Mouse (Mus musculus): ENCODE measurements around the gene Eml1. TPM values are rescaled to one million over a fixed set of nuclear protein-coding genes. Genes with fewer than 3 reads are reported as not detected.
A peak's percentile ranks its signal among the peaks of the same experiment; 100 is the strongest.

The Eml1 gene
- polyA plus RNA-seq (2014; fragmentation: Nextera tagmentation; extraction: Ambion mirVana) = 48.9 and 82.8 TPM in 2 replicates

DNA sequence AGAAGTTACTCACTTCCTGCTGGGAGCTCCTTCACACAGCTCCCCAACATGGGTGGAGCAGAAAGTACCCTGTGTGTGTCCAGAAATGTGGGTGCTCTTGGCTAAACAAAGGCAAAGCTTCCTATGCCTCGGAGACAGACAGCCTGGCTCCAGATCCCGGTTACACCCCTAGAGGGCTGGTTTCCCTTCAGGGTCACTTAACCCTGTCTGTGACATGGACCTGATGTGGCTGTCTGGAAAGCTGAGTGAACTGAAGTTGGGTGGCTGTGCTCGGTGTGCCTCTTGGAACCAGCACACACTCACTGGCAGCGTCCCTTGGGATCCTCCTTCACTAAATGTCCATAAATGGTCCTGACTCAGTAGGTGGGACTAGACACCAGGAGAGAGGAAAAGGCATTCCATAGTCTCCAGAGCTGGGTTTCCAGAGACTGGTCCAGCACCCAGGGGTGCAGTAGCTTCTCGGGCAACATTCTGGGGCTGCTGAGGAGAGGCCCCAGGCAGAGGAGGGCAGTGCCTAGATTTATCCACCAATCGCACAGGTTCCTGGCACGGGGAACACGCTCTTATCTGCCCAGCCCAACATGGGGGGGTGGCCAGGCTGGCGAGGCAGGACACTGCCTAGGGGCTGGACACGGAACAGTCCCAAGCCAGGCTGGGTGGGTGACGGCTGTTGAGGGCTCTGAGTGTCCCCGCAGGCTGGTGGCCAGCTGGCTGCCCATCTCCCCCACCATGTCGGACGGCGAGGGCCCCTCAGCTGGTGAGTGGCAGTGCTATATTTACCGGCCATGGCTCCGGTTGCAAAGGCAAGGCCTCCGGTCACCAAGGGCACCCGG lies at the start of gene Eml1:
Gene Eml1, plus strand, starts transcription at position 362 of the 833 bp plus-strand sequence.
- no peak within 1 kb of the TSS for H3K9ac ChIP-seq (replicated peaks; ENCODE audit: low read depth, low read length)
- no peak within 1 kb of the TSS for H3K27ac ChIP-seq (ENCODE audit: low read depth, low read length)
- no peak within 1 kb of the TSS for H3K4me2 ChIP-seq (ENCODE audit: low read depth, low read length)
- no peak for ATAC-seq (ENCODE audit: low read depth)
- no peaks in the 10 kb centered on the region for H3K36me3 ChIP-seq (ENCODE audit: control insufficient read depth, insufficient read depth, low read length)
- H3K4me1 ChIP-seq (ENCODE audit: control insufficient read depth, insufficient read depth, low read length) = no peaks in the 10 kb centered on the region
- no peak within 1 kb of the TSS for H3K4me3 ChIP-seq (ENCODE audit: low read depth, low read length)
- no peaks in the 10 kb centered on the region for H3K9me3 ChIP-seq (ENCODE audit: control insufficient read depth, low read length)
- H3K27me3 ChIP-seq (ENCODE audit: control insufficient read depth, insufficient read depth, low read length) = no peaks in the 10 kb centered on the region
- WGBS = 76% methylated on average over 19 of the region's 19 CpGs

DNA sequence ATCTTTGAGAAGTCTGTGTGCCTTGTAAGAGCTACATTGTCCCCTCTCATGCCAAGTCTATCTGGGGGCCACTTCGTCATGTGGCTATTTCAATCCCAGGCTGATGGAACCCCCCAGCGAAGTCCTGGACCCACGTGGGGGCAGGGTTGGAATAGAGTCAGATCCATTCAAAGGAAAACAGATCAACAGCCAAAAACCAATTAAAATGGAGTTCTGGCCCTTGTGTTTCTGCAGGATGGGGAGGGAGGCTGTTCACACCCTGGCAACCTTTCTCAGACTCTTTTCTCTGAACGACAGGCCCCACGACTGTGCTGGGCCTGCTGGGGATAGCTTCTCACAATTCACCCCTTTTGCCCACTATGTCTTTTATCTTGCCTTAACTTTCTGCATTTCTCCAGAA lies 44.4 kb upstream of the Eml1 start:
- 50% methylated on average over 5 of the region's 5 CpGs for WGBS

DNA sequence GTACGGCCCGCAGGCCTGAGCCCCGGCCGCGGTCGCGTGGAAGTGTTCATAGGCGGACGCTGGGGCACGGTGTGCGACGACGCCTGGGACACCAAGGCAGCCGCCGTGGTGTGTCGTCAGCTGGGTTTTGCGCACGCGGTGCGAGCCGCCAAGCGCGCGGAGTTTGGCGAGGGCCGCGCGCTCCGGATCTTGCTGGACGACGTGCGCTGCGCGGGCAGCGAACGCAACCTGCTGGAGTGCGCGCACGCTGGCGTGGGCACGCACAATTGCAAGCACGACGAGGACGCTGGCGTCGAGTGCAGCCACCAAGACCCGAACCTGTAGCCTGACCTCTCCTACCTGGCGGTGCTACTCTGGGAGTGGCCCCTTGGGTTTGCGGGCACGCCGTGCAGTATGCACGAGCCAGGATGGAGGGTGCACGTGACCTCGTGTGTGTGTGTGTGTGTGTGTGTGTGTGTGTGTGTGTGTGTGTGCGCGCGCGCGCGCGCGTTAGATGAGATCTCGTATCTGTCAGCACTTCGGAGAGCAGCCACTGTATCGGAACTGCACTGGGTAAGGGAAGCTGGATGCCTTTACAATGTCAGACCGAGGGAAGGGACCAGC lies 42.8 kb upstream of the Eml1 start:
- Histone ChIP-seq H3K36me3 (ENCODE audit: control insufficient read depth, insufficient read depth, low read length) (no peaks in the 10 kb centered on the region), H3K9me3 (ENCODE audit: control insufficient read depth, low read length) (no peaks in the 10 kb centered on the region), H3K4me2 (ENCODE audit: low read depth, low read length) (peak overlapping the region; percentile 61), H3K9ac (replicated peaks; ENCODE audit: low read depth, low read length) (peak overlapping the region; percentile 48), H3K4me1 (ENCODE audit: control insufficient read depth, insufficient read depth, low read length) (peaks cover 2% of the 10 kb centered on the region; the same call in 1 of the 2 replicates), H3K27ac (ENCODE audit: low read depth, low read length) (no peak overlapping the region), H3K27me3 (ENCODE audit: control insufficient read depth, insufficient read depth, low read length) (no peaks in the 10 kb centered on the region), H3K4me3 (ENCODE audit: low read depth, low read length) (peak overlapping the region; percentile 35)
- peak; percentile 70 for ATAC-seq (ENCODE audit: low read depth)
- WGBS = 1% methylated on average over 66 of the region's 66 CpGs

More for the DNA sequence above, 44.4 kb upstream of the Eml1 start:
- no peak overlapping the region for H3K4me3 ChIP-seq (ENCODE audit: low read depth, low read length)
- no peak overlapping the region for H3K9ac ChIP-seq (replicated peaks; ENCODE audit: low read depth, low read length)
- H3K36me3 ChIP-seq (ENCODE audit: control insufficient read depth, insufficient read depth, low read length) = no peaks in the 10 kb centered on the region
- H3K27me3 ChIP-seq (ENCODE audit: control insufficient read depth, insufficient read depth, low read length) = no peaks in the 10 kb centered on the region
- H3K27ac ChIP-seq (ENCODE audit: low read depth, low read length) = no peak overlapping the region
- 0 out of 2 replicates have a peak, but pooled peaks cover 2% of the 10 kb centered on the region for H3K4me1 ChIP-seq (ENCODE audit: control insufficient read depth, insufficient read depth, low read length)
- ATAC-seq (ENCODE audit: low read depth) = no peak
- H3K4me2 ChIP-seq (ENCODE audit: low read depth, low read length) = no peak overlapping the region
- H3K9me3 ChIP-seq (ENCODE audit: control insufficient read depth, low read length) = no peaks in the 10 kb centered on the region

DNA sequence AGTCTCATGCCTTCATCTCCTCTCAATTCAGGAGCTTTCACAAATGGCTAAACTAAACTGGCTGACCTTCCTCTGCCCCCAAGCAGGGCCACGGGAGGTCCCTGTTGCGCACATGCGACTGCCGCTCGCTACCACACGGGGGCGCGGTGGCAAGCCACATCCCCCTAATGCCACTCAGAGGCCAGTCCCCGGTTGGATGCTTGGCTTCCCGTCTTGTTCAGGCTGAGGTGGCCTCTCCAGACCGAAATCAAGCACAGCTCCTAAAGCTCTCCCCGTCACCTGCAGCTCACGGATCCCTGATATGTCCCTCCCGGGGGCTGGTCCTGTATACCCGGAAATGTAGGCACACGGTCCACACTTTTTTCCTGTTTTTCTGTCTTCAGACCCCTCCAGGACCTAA lies 37.7 kb upstream of the Eml1 start:
- under 1% methylated on average over 16 of the region's 16 CpGs for WGBS
- ATAC-seq (ENCODE audit: low read depth) = peak; percentile 35; the same call in 1 of the 2 replicates
- peaks cover 9% of the 10 kb centered on the region; the same call in 1 of the 2 replicates for H3K4me1 ChIP-seq (ENCODE audit: control insufficient read depth, insufficient read depth, low read length)

DNA sequence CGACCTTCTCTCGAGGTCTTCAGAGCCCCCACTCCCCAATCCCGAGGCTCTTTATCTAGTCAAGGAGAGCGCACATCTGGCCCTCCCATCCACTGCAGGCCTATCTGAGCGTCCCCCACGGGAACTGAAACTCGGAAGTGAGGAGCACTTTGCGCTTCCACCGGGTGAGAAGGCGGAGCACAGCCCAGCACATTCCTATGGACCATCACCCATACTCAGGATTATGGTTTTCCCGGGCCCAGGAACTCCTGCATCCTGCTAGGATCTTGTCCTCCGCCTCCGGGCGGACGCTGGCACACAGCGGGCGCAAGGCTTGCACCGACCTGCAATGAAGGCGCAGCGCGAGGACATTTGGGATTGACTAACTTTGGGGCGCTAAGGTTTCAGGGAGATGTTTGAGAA lies 37.3 kb upstream of the Eml1 start:
- Histone ChIP-seq H3K36me3 (ENCODE audit: control insufficient read depth, insufficient read depth, low read length) (no peaks in the 10 kb centered on the region), H3K4me1 (ENCODE audit: control insufficient read depth, insufficient read depth, low read length) (peaks cover 9% of the 10 kb centered on the region; the same call in 1 of the 2 replicates), H3K27me3 (ENCODE audit: control insufficient read depth, insufficient read depth, low read length) (no peaks in the 10 kb centered on the region), H3K4me3 (ENCODE audit: low read depth, low read length) (peak overlapping the region; percentile 55), H3K4me2 (ENCODE audit: low read depth, low read length) (peak overlapping the region; percentile 89), H3K27ac (ENCODE audit: low read depth, low read length) (no peak overlapping the region), H3K9me3 (ENCODE audit: control insufficient read depth, low read length) (no peaks in the 10 kb centered on the region), H3K9ac (replicated peaks; ENCODE audit: low read depth, low read length) (peak overlapping the region; percentile 29; the same call in 1 of the 2 replicates)
- peak; percentile 35 for ATAC-seq (ENCODE audit: low read depth)
- WGBS = 2% methylated on average over 22 of the region's 22 CpGs

More for the DNA sequence above, 37.7 kb upstream of the Eml1 start:
- no peaks in the 10 kb centered on the region for H3K27me3 ChIP-seq (ENCODE audit: control insufficient read depth, insufficient read depth, low read length)
- H3K36me3 ChIP-seq (ENCODE audit: control insufficient read depth, insufficient read depth, low read length) = no peaks in the 10 kb centered on the region
- H3K27ac ChIP-seq (ENCODE audit: low read depth, low read length) = no peak overlapping the region
- peak overlapping the region; percentile 29; the same call in 1 of the 2 replicates for H3K9ac ChIP-seq (replicated peaks; ENCODE audit: low read depth, low read length)
- H3K4me2 ChIP-seq (ENCODE audit: low read depth, low read length) = peak overlapping the region; percentile 89
- H3K4me3 ChIP-seq (ENCODE audit: low read depth, low read length) = peak overlapping the region; percentile 55; the same call in 1 of the 2 replicates
- no peaks in the 10 kb centered on the region for H3K9me3 ChIP-seq (ENCODE audit: control insufficient read depth, low read length)

DNA sequence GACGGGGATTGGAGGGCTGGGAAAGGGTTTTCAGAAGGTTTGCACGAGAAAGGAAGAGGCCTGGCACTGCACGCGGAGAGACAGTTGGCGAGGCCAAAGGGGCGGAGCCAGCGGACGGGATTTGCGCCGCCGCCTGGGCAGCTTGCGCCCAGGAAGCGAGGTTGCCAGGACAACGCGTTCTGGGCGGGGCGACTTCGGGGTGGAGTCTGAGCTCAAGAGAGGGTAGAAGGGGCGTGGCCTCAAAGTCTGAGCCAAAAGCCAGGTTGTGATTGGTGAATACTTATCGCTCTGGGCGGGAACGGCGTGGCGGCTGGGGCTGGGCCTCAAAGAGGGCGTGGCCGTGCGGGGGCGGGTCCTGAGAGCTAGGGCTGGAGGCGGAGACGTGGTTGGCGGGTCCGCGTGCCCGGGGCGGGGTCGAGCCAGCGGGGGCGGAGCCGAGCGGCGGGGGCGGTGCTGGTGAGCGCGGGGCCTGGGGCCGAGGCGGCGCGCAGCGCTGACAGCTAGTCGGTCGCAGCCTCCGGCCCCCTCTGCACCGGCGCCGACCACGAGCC lies 36.8 kb upstream of the Eml1 start, which contains the start of gene Cyp46a1:
Gene Cyp46a1, plus strand, starts transcription at position 487 of the 551 bp plus-strand sequence.
- ATAC-seq (ENCODE audit: low read depth) = peak; percentile 93
- H3K4me1 ChIP-seq (ENCODE audit: control insufficient read depth, insufficient read depth, low read length) = peaks cover 9% of the 10 kb centered on the region; the same call in 1 of the 2 replicates
- H3K27me3 ChIP-seq (ENCODE audit: control insufficient read depth, insufficient read depth, low read length) = no peaks in the 10 kb centered on the region
- H3K4me2 ChIP-seq (ENCODE audit: low read depth, low read length) = peak within 1 kb of the TSS; percentile 89
- no peaks in the 10 kb centered on the region for H3K9me3 ChIP-seq (ENCODE audit: control insufficient read depth, low read length)
- WGBS = under 1% methylated on average over 39 of the region's 56 CpGs
- H3K36me3 ChIP-seq (ENCODE audit: control insufficient read depth, insufficient read depth, low read length) = no peaks in the 10 kb centered on the region
- peak within 1 kb of the TSS; percentile 63 for H3K9ac ChIP-seq (replicated peaks; ENCODE audit: low read depth, low read length)
- H3K4me3 ChIP-seq (ENCODE audit: low read depth, low read length) = peak within 1 kb of the TSS; percentile 55
- H3K27ac ChIP-seq (ENCODE audit: low read depth, low read length) = peak within 1 kb of the TSS; percentile 46; the same call in 1 of the 2 replicates

DNA sequence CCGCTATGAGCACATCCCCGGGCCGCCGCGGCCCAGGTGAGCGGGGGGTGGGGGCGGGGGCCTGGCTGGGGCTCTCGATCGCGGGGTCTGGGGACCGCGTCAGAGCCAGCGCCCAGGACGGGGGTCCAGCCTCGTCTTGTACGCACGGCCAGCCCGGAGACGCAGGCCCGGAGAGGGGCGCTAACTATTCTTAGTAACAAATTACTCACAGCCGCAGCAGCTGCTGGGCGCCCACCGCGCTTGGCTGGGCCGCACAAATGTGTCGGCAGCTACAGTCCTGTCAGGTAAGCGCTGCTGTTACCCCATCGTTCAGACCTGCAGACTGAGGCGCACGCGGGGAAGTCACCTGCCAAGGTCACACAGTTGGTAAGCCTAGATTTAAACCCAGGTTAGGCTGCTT lies 36.2 kb upstream of the Eml1 start:
- ATAC-seq (ENCODE audit: low read depth) = no peak; the same call in 1 of the 2 replicates
- Histone ChIP-seq H3K4me1 (ENCODE audit: control insufficient read depth, insufficient read depth, low read length) (peaks cover 9% of the 10 kb centered on the region; the same call in 1 of the 2 replicates), H3K4me2 (ENCODE audit: low read depth, low read length) (peak overlapping the region; percentile 89), H3K9ac (replicated peaks; ENCODE audit: low read depth, low read length) (peak overlapping the region; percentile 63), H3K36me3 (ENCODE audit: control insufficient read depth, insufficient read depth, low read length) (no peaks in the 10 kb centered on the region), H3K27me3 (ENCODE audit: control insufficient read depth, insufficient read depth, low read length) (no peaks in the 10 kb centered on the region), H3K9me3 (ENCODE audit: control insufficient read depth, low read length) (no peaks in the 10 kb centered on the region), H3K4me3 (ENCODE audit: low read depth, low read length) (peak overlapping the region; percentile 55), H3K27ac (ENCODE audit: low read depth, low read length) (peak overlapping the region; percentile 46; the same call in 1 of the 2 replicates)
- whole genome bisulfite sequencing = under 1% methylated on average over 28 of the region's 32 CpGs

DNA sequence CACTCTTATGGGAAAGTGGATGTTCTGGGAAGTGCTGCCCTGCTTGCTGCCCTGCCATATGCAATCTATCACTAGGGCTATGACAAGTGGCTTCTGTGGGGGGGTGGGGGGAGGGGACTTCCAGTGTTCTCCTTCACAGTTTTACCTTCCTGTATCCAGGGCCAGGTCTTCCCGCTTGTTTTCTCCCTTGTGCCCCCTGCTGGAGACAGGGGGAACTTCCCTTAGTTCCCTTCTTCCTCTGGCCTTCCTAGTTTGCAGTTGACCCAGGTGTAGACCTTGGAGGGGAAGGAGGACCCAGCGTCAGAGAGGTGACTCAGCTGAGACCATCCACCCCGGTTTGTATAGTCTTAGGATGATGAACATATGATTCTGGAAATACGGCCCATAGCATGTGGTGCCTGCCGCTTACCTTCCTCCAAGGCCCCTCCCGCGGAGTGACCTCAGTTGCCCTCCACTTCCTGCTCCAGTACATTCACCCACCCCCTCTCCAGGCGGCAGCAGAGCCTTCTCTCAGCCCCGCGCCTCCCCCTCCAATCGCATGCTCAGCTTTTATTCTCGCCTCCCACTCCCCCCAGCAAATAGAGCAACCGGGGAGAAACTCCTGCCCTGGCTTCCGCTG lies 32.1 kb upstream of the Eml1 start:
- Histone ChIP-seq H3K4me2 (ENCODE audit: low read depth, low read length) (no peak overlapping the region), H3K4me3 (ENCODE audit: low read depth, low read length) (no peak overlapping the region), H3K27ac (ENCODE audit: low read depth, low read length) (no peak overlapping the region), H3K36me3 (ENCODE audit: control insufficient read depth, insufficient read depth, low read length) (no peaks in the 10 kb centered on the region), H3K9ac (replicated peaks; ENCODE audit: low read depth, low read length) (no peak overlapping the region), H3K27me3 (ENCODE audit: control insufficient read depth, insufficient read depth, low read length) (no peaks in the 10 kb centered on the region), H3K4me1 (ENCODE audit: control insufficient read depth, insufficient read depth, low read length) (peaks cover 3% of the 10 kb centered on the region; the same call in 1 of the 2 replicates), H3K9me3 (ENCODE audit: control insufficient read depth, low read length) (no peaks in the 10 kb centered on the region)
- no peak for ATAC-seq (ENCODE audit: low read depth)
- 36% methylated on average over 14 of the region's 14 CpGs for WGBS
